Mouse (Mus musculus): Measurements from ENCODE around the gene Olfr281.

GRCm38 (mm10) chr15:98474958-98475357 is 22.6 kb downstream of the Olfr281 start:
- TF ChIP-seq CTCF (IDR thresholded peaks at IDR 0.05; ENCODE audit: borderline replicate concordance, insufficient read depth, low read depth, low read length) (no peak), POLR2A (IDR thresholded peaks at IDR 0.05; ENCODE audit: borderline replicate concordance, insufficient read depth, low read length) (no peak)

Data from cerebellum, adult 2 months (tissue).